Mouse (Mus musculus) heart, adult 10 weeks (tissue): Measurements from ENCODE around the gene Cnot11. TPM values are rescaled to one million over a fixed set of nuclear protein-coding genes. Genes with fewer than 3 reads are reported as not detected.

Source experiments
- polyA plus RNA-seq: library from polyadenylated mRNA; stranded (reverse); fragments of 350-450 nt; fragmentation: Illumina TruSeq; extraction: RNeasy Lipid Tissue Mini Kit (QIAGEN cat#74804); gene quantifications from one replicate; pipeline ENCODE4 v1.2.3, GENCODE M21; 2014; ENCODE audit warnings: low read depth, low replicate concordance

The Cnot11 gene
- polyA plus RNA-seq, result 15.6 TPM

DNA sequence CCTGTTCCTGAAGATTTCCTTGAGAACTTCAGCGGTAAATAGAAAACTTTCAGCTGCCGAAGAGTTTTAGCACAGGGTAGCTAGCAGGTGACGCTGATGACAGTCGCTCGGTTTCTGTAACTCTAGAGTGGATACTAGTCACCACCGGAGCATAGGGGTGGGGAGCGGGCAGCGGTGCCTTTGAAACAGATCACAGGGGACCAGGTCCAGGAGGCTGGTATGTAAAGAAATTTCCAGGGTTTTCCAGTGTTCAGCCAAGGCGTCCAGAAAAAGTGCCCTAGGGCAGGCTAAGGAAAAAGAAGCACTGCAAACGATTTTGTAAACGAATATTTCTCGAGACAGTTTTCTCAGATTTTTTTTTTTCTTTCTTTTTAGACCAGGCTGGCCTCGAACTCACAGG, at the start of gene Cnot11:
TSS of gene Cnot11 (plus strand) at position 162 of the 400 bp plus-strand sequence.

DNA sequence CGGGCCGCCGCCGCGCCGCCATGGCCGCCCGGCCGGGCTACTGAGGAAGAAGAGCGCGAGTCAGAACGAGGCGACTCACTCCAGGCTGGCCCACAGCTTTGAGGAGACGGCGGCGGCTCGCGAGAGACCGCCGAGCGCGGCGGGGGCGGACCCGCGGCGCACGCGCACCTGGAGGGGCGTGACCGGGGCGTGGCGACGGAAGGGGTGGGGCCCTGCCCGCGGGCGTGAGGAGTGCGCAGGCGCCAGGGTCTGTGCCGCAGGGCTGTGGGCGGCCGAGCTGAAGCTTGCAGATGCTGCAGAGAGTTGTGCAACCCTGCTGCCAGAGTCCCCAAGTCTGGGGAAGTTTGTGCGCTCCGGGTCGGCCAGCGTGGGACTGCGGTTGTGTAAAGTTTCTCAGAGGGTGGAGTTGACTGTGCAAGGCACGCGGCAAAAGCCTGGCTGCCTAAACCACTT, 42.5 kb downstream of the Cnot11 start, which contains the start of gene Rnf149:
TSS of gene Rnf149 (minus strand) at position 153 of the 453 bp plus-strand sequence.

Other genes with a start within 250 kb of the Cnot11 start
- 592 TPM for gene Rpl31, start 167.2 kb upstream of the Cnot11 start, polyA plus RNA-seq
- gene Tbc1d8, start 56.2 kb upstream of the Cnot11 start, polyA plus RNA-seq, result 5.6 TPM
- 9.3 TPM for gene Rnf149, start 42.4 kb downstream of the Cnot11 start, polyA plus RNA-seq
- not detected for gene Creg2, start 116.5 kb downstream of the Cnot11 start, polyA plus RNA-seq
- not detected for gene Rfx8, start 186.0 kb downstream of the Cnot11 start, polyA plus RNA-seq